Mouse (Mus musculus): ENCODE measurements around the gene Acap3.

The Acap3 gene

GRCm38 (mm10) chr4:155887674-155888073 lies 3.9 kb upstream of the Acap3 start:
- no peak for DNase-seq

GRCm38 (mm10) chr4:155888181-155888580 lies 3.4 kb upstream of the Acap3 start:
- DNase-seq, result no peak

GRCm38 (mm10) chr4:155889316-155889715 lies 2.3 kb upstream of the Acap3 start:
- no peak for DNase-seq

GRCm38 (mm10) chr4:155891011-155891471 lies 581 bp upstream of the Acap3 start:
- DNase-seq, result no peak

- DNase-seq, result peak; percentile 93
Measured at GRCm38 (mm10) chr4:155892017-155892416, 395 bp downstream of the Acap3 start.

GRCm38 (mm10) chr4:155892438-155893211 lies 1.0 kb downstream of the Acap3 start:
- peak; percentile 63 for DNase-seq

GRCm38 (mm10) chr4:155893212-155893690 lies 1.6 kb downstream of the Acap3 start:
- no peak for DNase-seq

GRCm38 (mm10) chr4:155894311-155894881 lies 2.8 kb downstream of the Acap3 start:
- no peak for DNase-seq

- no peak for DNase-seq
Measured at GRCm38 (mm10) chr4:155895216-155895615, 3.6 kb downstream of the Acap3 start.

- no peak for DNase-seq
Measured at GRCm38 (mm10) chr4:155895826-155896225, 4.2 kb downstream of the Acap3 start.

GRCm38 (mm10) chr4:155896461-155896860 lies 4.8 kb downstream of the Acap3 start:
- DNase-seq, result no peak

- no peak for DNase-seq
Measured at GRCm38 (mm10) chr4:155898318-155898717, 6.7 kb downstream of the Acap3 start.

GRCm38 (mm10) chr4:155899355-155899754 lies 7.7 kb downstream of the Acap3 start:
- no peak for DNase-seq

- DNase-seq, result no peak
Measured at GRCm38 (mm10) chr4:155901205-155901604, 9.6 kb downstream of the Acap3 start.

- no peak for DNase-seq
Measured at GRCm38 (mm10) chr4:155903246-155903645, 11.6 kb downstream of the Acap3 start.

GRCm38 (mm10) chr4:155904318-155905102 lies 12.9 kb downstream of the Acap3 start:
- DNase-seq, result peak; percentile 29

- DNase-seq, result no peak
Measured at GRCm38 (mm10) chr4:155905634-155906033, 14.0 kb downstream of the Acap3 start.

GRCm38 (mm10) chr4:155906125-155906524 lies 14.5 kb downstream of the Acap3 start:
- DNase-seq, result no peak

GRCm38 (mm10) chr4:155907003-155907402 lies 15.4 kb downstream of the Acap3 start:
- DNase-seq, result no peak

- no peak for DNase-seq
Measured at GRCm38 (mm10) chr4:155908281-155908680, 16.7 kb downstream of the Acap3 start.

- DNase-seq, result no peak
Measured at GRCm38 (mm10) chr4:155908751-155909150, 17.1 kb downstream of the Acap3 start.

GRCm38 (mm10) chr4:155932031-155932430 lies 40.4 kb downstream of the Acap3 start:
- no peak for DNase-seq

- no peak for DNase-seq
Measured at GRCm38 (mm10) chr4:155943049-155943452, 51.4 kb downstream of the Acap3 start.
